Mouse (Mus musculus) cerebellum, postnatal 36 days (tissue): ENCODE measurements around the gene Dgki.

Source experiments
- DNase-seq, 2 experiments: peaks; one replicate each; pipeline ENCODE4 v3.0.0; 2021 to 2022; ENCODE audit warnings: mixed read lengths in 2 of 2

Gene Dgki

DNA sequence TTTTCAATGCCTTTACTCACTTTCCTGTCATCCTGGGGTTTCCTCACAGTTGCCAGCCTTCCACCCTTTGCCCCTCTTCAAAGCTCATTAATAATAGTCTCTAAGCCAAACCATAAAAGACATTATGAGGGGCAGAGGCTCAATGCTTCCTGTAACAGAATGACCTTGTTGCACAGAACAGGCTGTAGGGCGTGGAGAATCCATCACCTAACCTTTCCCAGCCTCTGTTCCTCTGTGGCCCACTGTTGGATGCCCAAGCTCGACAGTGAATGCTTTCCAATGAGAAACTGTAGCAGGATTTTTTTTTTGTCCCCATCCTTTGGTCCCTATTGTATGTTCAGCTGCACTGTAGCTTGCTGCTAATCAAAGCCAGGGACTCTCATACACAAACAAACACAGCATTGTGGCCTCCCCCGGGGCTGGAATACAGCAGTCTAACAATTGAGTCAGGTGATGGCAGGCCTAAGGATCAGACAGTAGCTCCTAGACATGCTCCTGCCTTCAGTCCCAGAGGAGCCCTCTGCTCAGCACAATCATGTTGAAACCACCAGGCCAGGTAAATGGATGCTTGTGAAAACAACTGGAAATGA lies 502.8 kb downstream of the Dgki start:
- no peak for DNase-seq
